Mouse (Mus musculus) MN1 (cell line): ENCODE measurements around the gene Omp.

Experiments
- DNase-seq: peaks from one replicate; pipeline ENCODE4 v3.0.0-alpha.2; 2016; ENCODE audit warnings: low spot score

Gene Omp

DNA sequence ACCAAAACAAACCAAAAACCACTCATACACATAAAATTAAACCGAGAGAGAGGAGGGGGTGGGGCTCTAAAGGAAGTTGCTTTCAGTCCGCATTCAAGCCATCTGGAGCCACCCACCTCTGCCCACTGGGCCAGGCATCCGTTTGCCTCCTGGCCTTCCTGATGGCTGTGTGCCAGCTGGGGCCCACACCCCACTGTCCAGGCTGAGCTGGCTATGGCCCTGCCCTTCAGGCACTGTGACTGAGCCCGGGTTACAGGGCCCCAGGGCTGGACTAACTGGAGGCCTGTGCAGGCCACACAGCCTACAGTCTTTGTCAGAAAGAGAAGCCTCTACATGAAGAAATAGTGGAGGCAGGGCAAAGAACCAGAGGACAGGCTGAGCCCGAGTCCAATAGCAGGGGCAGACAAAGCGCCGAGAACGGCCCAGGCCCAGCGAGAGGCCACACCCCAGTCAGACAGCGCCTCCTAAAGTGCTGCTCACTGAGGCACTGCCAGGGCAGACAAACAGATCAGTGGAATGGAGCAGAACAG lies 19.8 kb upstream of the Omp start:
- peak; percentile 85 for DNase-seq

GRCm38 (mm10) chr7:98164382-98164998 lies 19.2 kb upstream of the Omp start:
- no peak for DNase-seq

GRCm38 (mm10) chr7:98163700-98164099 lies 18.4 kb upstream of the Omp start:
- DNase-seq = peak; percentile 71

- DNase-seq = no peak
Observed at GRCm38 (mm10) chr7:98162239-98162638, 16.9 kb upstream of the Omp start.

GRCm38 (mm10) chr7:98160041-98160740 lies 14.9 kb upstream of the Omp start:
- peak; percentile 59 for DNase-seq

- no peak for DNase-seq
Observed at GRCm38 (mm10) chr7:98158481-98158880, 13.2 kb upstream of the Omp start.

- DNase-seq = no peak
Observed at GRCm38 (mm10) chr7:98157636-98158332, 12.5 kb upstream of the Omp start.

DNA sequence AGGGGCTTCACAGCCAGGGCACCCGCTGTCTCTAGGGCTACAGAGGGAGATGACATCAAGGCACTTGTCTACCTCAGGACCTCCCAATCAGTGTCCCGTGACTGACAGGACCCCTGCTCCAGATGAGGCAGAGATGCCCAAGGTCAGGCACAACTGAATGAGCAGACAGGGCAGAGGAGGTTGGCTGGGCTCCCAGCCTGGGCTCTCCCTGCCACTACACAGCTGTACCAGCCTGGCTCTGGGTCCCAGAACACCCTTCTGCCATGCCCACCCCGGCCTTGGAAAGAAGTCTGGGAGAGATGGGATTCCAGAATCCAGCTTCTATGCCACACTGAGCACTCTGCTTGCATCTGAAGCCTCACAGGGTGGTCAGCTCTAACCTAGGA lies 11.0 kb upstream of the Omp start:
- DNase-seq = peak; percentile 80

- DNase-seq = peak; percentile 91
Observed at GRCm38 (mm10) chr7:98155546-98156279, 10.4 kb upstream of the Omp start.

GRCm38 (mm10) chr7:98153892-98154291 lies 8.6 kb upstream of the Omp start:
- no peak for DNase-seq

- DNase-seq = no peak
Observed at GRCm38 (mm10) chr7:98153345-98153744, 8.0 kb upstream of the Omp start.

GRCm38 (mm10) chr7:98152400-98152799 lies 7.1 kb upstream of the Omp start:
- DNase-seq = peak; percentile 55

- DNase-seq = no peak
Observed at GRCm38 (mm10) chr7:98150525-98150924, 5.2 kb upstream of the Omp start.

DNA sequence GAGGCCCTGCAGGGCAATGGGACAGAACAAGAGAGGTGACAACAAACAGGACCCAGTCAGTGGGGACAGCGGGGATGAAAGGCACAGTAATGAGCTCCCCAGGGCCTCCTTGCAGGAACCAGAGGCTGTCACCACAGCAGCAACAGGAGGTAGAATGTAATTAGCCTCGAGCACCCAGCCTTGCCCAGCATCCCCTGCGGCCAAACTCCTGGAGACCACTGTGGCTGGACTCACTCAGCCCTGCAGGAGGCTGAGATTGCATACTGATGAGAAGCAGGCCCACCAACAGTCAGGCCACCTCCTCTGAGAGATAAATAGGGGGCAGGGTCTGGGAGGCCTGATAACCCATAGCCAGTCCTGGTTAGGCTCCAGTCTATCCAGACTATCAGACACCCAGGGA lies 4.5 kb upstream of the Omp start:
- peak; percentile 65 for DNase-seq

DNA sequence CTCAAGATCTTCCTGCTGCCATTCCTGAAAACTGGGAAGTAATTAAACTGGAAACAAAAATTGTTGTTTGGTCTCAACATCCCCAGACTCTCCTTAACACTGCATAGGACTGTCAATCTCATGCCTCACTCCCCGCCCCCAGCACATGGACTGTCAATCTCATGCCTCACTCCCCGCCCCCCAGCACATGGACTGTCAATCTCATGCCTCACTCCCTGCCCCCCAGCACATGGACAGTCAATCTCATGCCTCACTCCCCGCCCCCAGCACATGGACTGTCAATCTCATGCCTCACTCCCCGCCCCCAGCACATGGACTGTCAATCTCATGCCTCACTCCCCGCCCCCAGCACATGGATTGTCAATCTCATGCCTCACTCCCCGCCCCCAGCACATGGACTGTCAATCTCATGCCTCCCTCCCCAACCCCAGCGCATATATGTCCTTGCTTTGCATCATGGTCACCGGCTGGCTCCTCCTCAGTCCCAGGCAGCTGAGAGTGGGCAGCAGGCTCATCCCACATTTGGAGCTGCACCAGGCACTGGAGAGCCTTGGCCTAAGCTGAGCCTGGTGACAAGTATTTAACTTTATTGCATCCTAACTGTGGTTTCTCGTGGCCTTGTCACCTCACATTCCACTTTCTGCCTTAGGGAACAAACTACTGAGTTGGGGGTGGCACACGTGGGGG lies 3.6 kb upstream of the Omp start:
- no peak for DNase-seq

DNA sequence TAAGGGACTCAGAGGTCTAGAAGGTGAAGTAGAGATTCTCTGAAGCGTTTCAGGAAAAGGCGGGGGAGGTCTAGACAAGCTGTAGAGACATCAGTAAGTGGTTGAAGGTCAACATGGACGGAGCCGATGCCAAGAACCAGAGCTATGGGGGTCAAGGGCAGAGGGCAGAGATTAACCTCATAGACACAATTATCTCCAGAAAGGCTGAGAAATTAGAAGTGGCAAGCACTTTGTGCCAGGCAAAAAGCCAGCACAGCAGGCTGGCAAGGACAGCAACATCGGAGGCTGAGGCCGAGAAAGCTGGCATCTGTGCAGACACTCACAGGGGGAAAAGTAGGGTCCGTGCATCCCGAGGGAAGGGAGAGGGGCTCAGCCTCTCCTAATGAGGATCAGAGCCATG lies 2.5 kb upstream of the Omp start:
- DNase-seq = peak; percentile 54

DNA sequence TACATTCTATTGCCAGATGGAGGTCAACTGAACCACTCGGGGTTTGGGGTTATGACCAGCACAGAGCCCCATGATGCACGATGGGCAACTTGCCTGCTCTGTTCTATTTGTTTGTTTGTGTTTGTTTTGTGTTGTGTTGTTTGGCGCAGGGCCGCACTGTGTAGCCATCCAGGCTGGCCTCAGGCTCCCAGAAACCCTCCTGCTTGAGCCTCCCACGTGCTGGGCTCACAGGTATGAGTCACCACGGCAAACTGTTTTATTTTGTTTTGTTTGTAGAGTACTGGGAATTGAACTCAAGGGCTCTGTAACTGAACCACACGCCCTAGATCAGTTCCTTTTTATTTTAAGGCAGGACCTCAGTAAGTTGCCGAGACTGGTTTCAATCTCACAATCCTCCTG lies 1.1 kb upstream of the Omp start:
- peak; percentile 55 for DNase-seq

DNA sequence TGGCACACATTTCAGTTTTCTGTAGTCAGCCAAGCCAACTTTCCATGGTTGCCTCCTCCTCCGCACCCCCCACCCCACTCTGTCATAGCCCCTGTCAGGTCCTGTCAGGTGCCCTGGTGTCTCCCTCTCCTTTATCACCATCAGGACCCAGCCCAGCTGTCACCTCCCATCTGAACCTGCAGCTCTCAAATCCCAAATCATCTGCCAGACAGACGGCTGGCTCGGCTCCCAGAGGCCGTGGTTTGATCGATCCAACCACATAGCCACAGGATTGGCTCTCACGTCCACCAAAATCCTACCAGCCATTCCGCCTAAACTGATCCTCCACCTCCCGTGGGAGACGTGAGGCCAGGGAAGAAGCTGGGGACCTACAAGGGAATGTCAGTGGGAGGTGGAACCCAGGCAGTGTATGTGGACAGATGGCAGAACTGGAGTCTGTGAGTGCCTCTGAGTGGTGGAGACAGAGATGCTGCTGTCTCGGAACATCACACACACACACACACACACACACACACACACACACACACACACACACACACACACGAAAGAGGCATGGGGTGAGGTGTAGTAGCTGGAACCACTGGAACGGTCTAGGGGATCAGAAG lies 642 bp upstream of the Omp start:
- DNase-seq = no peak

DNA sequence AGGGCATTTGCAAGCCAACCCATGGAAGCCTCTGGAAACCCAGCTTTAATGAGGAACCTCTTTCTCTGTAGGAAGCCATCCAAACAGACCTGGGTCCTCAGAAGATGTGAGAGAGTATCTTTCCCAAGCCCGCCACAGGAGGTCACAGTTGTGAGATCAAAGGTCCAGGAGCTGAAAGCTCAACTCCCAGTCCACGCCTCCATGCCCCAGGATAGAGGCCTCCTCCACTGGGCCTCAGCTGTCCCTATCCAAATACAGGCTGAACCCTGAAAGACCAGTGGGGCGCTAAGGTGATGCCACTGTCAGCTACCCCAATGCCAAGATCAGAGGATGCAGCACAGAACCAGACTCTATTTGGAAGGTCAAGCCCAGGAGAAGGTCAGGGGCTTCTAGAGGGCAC lies 2.7 kb downstream of the Omp start:
- no peak for DNase-seq

DNA sequence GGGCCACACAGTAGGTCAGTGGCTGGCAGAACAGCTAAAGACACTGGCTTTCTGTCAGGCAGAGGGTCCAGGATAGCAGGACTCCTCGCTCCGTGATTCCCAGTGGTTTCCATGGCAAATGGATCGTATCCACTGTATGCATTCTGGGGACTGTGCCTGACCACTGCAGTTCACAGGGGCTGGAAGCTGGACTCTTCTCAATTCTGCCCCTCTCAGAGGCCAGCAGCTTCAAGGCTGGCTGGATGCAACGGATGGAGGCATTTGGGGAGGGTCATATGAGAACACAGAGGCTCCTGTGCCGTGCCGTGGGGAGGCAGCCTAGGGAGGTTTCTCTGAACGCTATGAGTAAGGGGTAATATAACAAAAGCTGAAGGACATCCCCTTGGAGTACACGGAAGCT lies 3.1 kb downstream of the Omp start:
- DNase-seq = no peak

GRCm38 (mm10) chr7:98141206-98141605 lies 4.1 kb downstream of the Omp start:
- DNase-seq = peak; percentile 75
